Mouse (Mus musculus): ENCODE results near the gene Clic1.

Clic1 gene

GRCm38 (mm10) chr17:35034896-35035295 lies 14.9 kb upstream of the Clic1 start:
- in situ Hi-C loops (cut with MseI, MboI) = no loop called here

- in situ Hi-C loops (cut with MseI, MboI) = no loop called here
These were observed 10.5 kb upstream of the Clic1 start for GRCm38 (mm10) chr17:35039121-35039873.

- in situ Hi-C loops (cut with MseI, MboI) = no loop called here
These were observed 6.0 kb upstream of the Clic1 start for GRCm38 (mm10) chr17:35043794-35044193.

GRCm38 (mm10) chr17:35044904-35045806 lies 4.6 kb upstream of the Clic1 start:
- in situ Hi-C loops (cut with MseI, MboI) = no loop called here

- in situ Hi-C loops (cut with MseI, MboI) = no loop called here
These were observed 3.7 kb upstream of the Clic1 start for GRCm38 (mm10) chr17:35045807-35046680.

GRCm38 (mm10) chr17:35046681-35047455 lies 2.9 kb upstream of the Clic1 start, which contains the start of gene Msh5:
Msh5 (minus strand) TSS chr17:35046745.
- in situ Hi-C loops (cut with MseI, MboI) = no loop called here

- in situ Hi-C loops (cut with MseI, MboI) = no loop called here
These were observed 2.1 kb upstream of the Clic1 start for GRCm38 (mm10) chr17:35047688-35048087.

GRCm38 (mm10) chr17:35048149-35048931 lies 1.4 kb upstream of the Clic1 start:
- in situ Hi-C loops (cut with MseI, MboI) = no loop called here

- in situ Hi-C loops (cut with MseI, MboI) = no loop called here
These were observed 780 bp upstream of the Clic1 start for GRCm38 (mm10) chr17:35048932-35049440.

GRCm38 (mm10) chr17:35050126-35050750 lies 472 bp downstream of the Clic1 start:
- in situ Hi-C loops (cut with MseI, MboI) = no loop called here

GRCm38 (mm10) chr17:35051156-35052086 lies 1.7 kb downstream of the Clic1 start:
- in situ Hi-C loops (cut with MseI, MboI) = no loop called here

GRCm38 (mm10) chr17:35052271-35052798 lies 2.6 kb downstream of the Clic1 start:
- in situ Hi-C loops (cut with MseI, MboI) = no loop called here

GRCm38 (mm10) chr17:35055691-35056495 lies 6.1 kb downstream of the Clic1 start:
- in situ Hi-C loops (cut with MseI, MboI) = no loop called here

- in situ Hi-C loops (cut with MseI, MboI) = no loop called here
These were observed 7.3 kb downstream of the Clic1 start for GRCm38 (mm10) chr17:35057090-35057489.

- in situ Hi-C loops (cut with MseI, MboI) = no loop called here
These were observed 8.6 kb downstream of the Clic1 start for GRCm38 (mm10) chr17:35058316-35058715.

GRCm38 (mm10) chr17:35058911-35059892 lies 9.4 kb downstream of the Clic1 start, which contains the start of gene Ddah2:
Ddah2 (plus strand) TSS chr17:35059035.
- in situ Hi-C loops (cut with MseI, MboI) = no loop called here
